Mouse (Mus musculus): ENCODE results near the gene Thra.

- TF ChIP-seq FOSL1 (IDR thresholded peaks at IDR 0.05; ENCODE audit: insufficient read depth, low read length, poor library complexity, severe bottlenecking), result no peak
- no peak for TF ChIP-seq MAX (IDR thresholded peaks at IDR 0.05)
- no peak for TF ChIP-seq CTCF (IDR thresholded peaks at IDR 0.05; ENCODE audit: control insufficient read depth, insufficient read depth, insufficient read length)
These were observed 68.0 kb downstream of the Thra start for GRCm38 (mm10) chr11:98808417-98808816.
